Mouse (Mus musculus): ENCODE results near the gene Procr.

GRCm38 (mm10) chr2:155756855-155757566 lies 6.1 kb downstream of the Procr start:
- no peak for TF ChIP-seq CTCF (IDR thresholded peaks at IDR 0.05; ENCODE audit: control insufficient read depth, insufficient read depth, insufficient read length)
- no peak for TF ChIP-seq MYOG (IDR thresholded peaks at IDR 0.05; ENCODE audit: control insufficient read depth, extremely low read depth, insufficient read length)
- no peak for TF ChIP-seq MYOD1 (IDR thresholded peaks at IDR 0.05; ENCODE audit: control insufficient read depth, insufficient read length, low read depth)
- no peak for TF ChIP-seq MAX (IDR thresholded peaks at IDR 0.05)
- TF ChIP-seq USF1 (IDR thresholded peaks at IDR 0.05; ENCODE audit: low read depth) = no peak
- TF ChIP-seq FOSL1 (IDR thresholded peaks at IDR 0.05; ENCODE audit: insufficient read depth, low read length, poor library complexity, severe bottlenecking) = no peak
- TF ChIP-seq CEBPB (IDR thresholded peaks at IDR 0.05; ENCODE audit: low read depth) = no peak
